In genomic region chr7:99965020-99965841, GRCm38 (mm10) we compare ENCODE assay signal across 8 mouse cellular contexts. TPM values are rescaled to one million over a fixed set of nuclear protein-coding genes. Genes with fewer than 3 reads are reported as not detected.
DNase-seq lines count a peak whose midpoint lies in the region; ATAC-seq and TF ChIP-seq lines count a peak whose summit lies in the region.
"Had no signal": no experiment of that assay in that cellular context is flagged by ENCODE, and none has a peak within 500 bp of the region (broad histone marks: within the 10 kb centered on the region; RNA-seq: fewer than 3 reads in every experiment).

No protein-coding gene starts in this region.

- in situ Hi-C loops in ES-E14 (cut with MboI; ENCODE audit: low sequenced_read_pairs in 2 of 2, unreplicated experiment in 2 of 2) = no loop called here

- H3K36me3 ChIP-seq in ES-E14 (ENCODE audit: control insufficient read depth, insufficient read depth, low read length, poor library complexity, severe bottlenecking) = 0 out of 2 replicates have a peak, but pooled peaks cover 2% of the 10 kb centered on the region
- H3K36me3 ChIP-seq in forebrain, embryonic 15.5 days = no peaks in the 10 kb centered on the region
- no peaks in the 10 kb centered on the region for H3K36me3 ChIP-seq in liver, embryonic 12.5 days

- peak; percentile 61 for ATAC-seq in forebrain, embryonic 15.5 days (replicated peaks)
- no peak for ATAC-seq in liver, embryonic 12.5 days

- peak overlapping the region; percentile 22 for H3K4me2 ChIP-seq in forebrain, embryonic 15.5 days (replicated peaks)
- H3K4me2 ChIP-seq in liver, embryonic 12.5 days = no peak overlapping the region

- H3K27ac ChIP-seq in ES-E14 (ENCODE audit: insufficient read depth, low read depth, low read length, poor library complexity, severe bottlenecking) = no peak overlapping the region
- peak overlapping the region; percentile 89 for H3K27ac ChIP-seq in forebrain, embryonic 15.5 days (replicated peaks)
- H3K27ac ChIP-seq in liver, embryonic 12.5 days = peak overlapping the region; percentile 32; the same call in 1 of the 2 replicates
- H3K27ac ChIP-seq: liver, embryonic 14.5 days had no signal

- no peak overlapping the region for H3K4me3 ChIP-seq in ES-E14 (ENCODE audit: insufficient read depth in 1 of 2, low read depth in 1 of 2, low read length in 2 of 2, poor library complexity in 1 of 2, severe bottlenecking in 1 of 2)
- peak overlapping the region; percentile 10; the same call in 1 of the 2 replicates for H3K4me3 ChIP-seq in forebrain, embryonic 15.5 days
- no peak overlapping the region for H3K4me3 ChIP-seq in liver, embryonic 12.5 days

- H3K9ac ChIP-seq in ES-E14 (ENCODE audit: insufficient read depth, low read depth, low read length, poor library complexity, severe bottlenecking) = peak overlapping the region; percentile 33; the same call in 1 of the 2 replicates
- H3K9ac ChIP-seq in forebrain, embryonic 15.5 days (replicated peaks) = peak overlapping the region; percentile 11; the same call in 1 of the 2 replicates
- H3K9ac ChIP-seq in liver, embryonic 12.5 days = no peak overlapping the region
- H3K9ac ChIP-seq: liver, embryonic 14.5 days had no signal

- H3K9me3 ChIP-seq in ES-E14 (ENCODE audit: control insufficient read depth, insufficient read depth, low read depth, low read length) = no peaks in the 10 kb centered on the region
- no peaks in the 10 kb centered on the region for H3K9me3 ChIP-seq in forebrain, embryonic 15.5 days
- no peaks in the 10 kb centered on the region for H3K9me3 ChIP-seq in liver, embryonic 12.5 days (replicated peaks)

- DNase-seq in ES-E14 (ENCODE audit: low read depth, low spot score) = no peak
- peak; percentile 94 for DNase-seq in brain, adult 2 months (ENCODE audit: low read depth, low spot score)
- peak; percentile 65 for DNase-seq in kidney, adult 18-20 months
- peak; percentile 42 for DNase-seq in right cerebral cortex, postnatal 4 days
- no peak for DNase-seq in gastrocnemius, adult 18-20 months (ENCODE audit: low spot score)

- H3K4me1 ChIP-seq in ES-E14 (ENCODE audit: control insufficient read depth in 2 of 2, insufficient read depth in 2 of 2, low read length in 2 of 2, poor library complexity in 1 of 2) = peaks cover 3 to 9% of the 10 kb centered on the region in 2 experiments; a peak in 3 of 4 replicates
- H3K4me1 ChIP-seq in forebrain, embryonic 15.5 days = peaks cover 50% of the 10 kb centered on the region
- H3K4me1 ChIP-seq in liver, embryonic 12.5 days = peaks cover 43% of the 10 kb centered on the region

- no peaks in the 10 kb centered on the region for H3K27me3 ChIP-seq in forebrain, embryonic 15.5 days
- H3K27me3 ChIP-seq in liver, embryonic 12.5 days (replicated peaks) = no peaks in the 10 kb centered on the region

- 32% methylated on average over 9 of the region's 9 CpGs for WGBS in forebrain, embryonic 15.5 days
- WGBS in liver, embryonic 12.5 days (ENCODE audit: insufficient replicate concordance) = 51% methylated on average over 9 of the region's 9 CpGs

TF ChIP-seq in ES-E14, 5 proteins besides CTCF, POLR2A, EP300 and RAD21:
- TF ChIP-seq CHD2 (IDR thresholded peaks at IDR 0.05; ENCODE audit: low read depth, low read length) (no peak), ZC3H11A (IDR thresholded peaks at IDR 0.05; ENCODE audit: borderline replicate concordance, low read depth, low read length) (no peak)
TF ChIP-seq in ES-E14: peak in this region for 0.

RNA-seq across cellular contexts. Expression of gene Rnf169, which starts 15.0 kb away (rescaled TPM):
- total RNA-seq in ES-E14 (2012; rRNA removed) = 19.2 and 26.4 TPM in 2 replicates
- 5.1 TPM in 2 replicates for polyA plus RNA-seq in forebrain, embryonic 15.5 days (2015; fragmentation: Nextera tagmentation; extraction: Ambion mirVana)
- polyA plus RNA-seq in liver, embryonic 12.5 days (2016; fragmentation: Nextera tagmentation; extraction: Ambion mirVana) = 2.1 and 2.3 TPM in 2 replicates
- 1 to 10 TPM; 4.6 to 7.1 TPM for total RNA-seq in gastrocnemius, adult 18-20 months (2021)

RNA-seq across cellular contexts. Expression of gene Chrdl2, which starts 40.7 kb away (rescaled TPM):
- total RNA-seq in ES-E14 (2012; rRNA removed) = 0.36 TPM in 1 of 2 replicates, not detected in the other
- polyA plus RNA-seq in forebrain, embryonic 15.5 days (2015; fragmentation: Nextera tagmentation; extraction: Ambion mirVana) = not detected in 2 replicates
- polyA plus RNA-seq in liver, embryonic 12.5 days (2016; fragmentation: Nextera tagmentation; extraction: Ambion mirVana) = 0.11 and 0.30 TPM in 2 replicates
- total RNA-seq in gastrocnemius, adult 18-20 months (2021) = 1 to 10 TPM; 1.4 to 1.7 TPM

Comparison
In these comparisons a context has a peak if more than half of its experiments do, and no peak if none do; other contexts are left out.
1. DNase-seq: peak in brain, adult 2 months (single experiment), kidney, adult 18-20 months (single experiment) and right cerebral cortex, postnatal 4 days (single experiment); none in ES-E14 (single experiment) and gastrocnemius, adult 18-20 months (single experiment).